Mouse (Mus musculus) embryo, embryonic 11 days (tissue): ENCODE measurements around the gene Osbpl3.
"Not testable (repeated sequence)": the region's sequence is repeated elsewhere in the genome, so short reads cannot be mapped to it uniquely, and the experiment has no call there.

Source experiments
- DNase-seq: peaks from one replicate; pipeline ENCODE4 v3.0.0-alpha.2; 2015

Osbpl3 gene

DNA sequence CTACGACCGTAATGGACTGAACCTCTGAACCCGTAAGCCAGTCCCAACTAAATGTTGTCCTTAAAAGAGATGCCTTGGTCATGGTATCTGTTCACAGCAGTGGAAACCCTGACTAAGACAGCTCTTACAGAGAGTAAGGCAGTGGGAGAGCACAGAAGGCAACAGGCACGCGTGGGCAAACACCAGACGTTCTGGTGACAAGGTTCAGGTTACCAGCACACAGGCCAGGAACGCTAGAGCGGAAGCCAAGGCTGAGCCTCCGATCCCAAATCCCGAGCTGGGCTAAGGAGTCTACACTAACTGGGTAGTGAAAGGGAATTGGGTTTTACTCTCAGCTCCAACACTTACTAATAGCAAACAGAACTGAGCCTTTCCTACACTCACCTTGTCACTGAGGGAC, 3.8 kb downstream of the Osbpl3 start:
- no peak for DNase-seq

- DNase-seq = no peak
These were observed 10.4 kb downstream of the Osbpl3 start for GRCm38 (mm10) chr6:50445616-50446015.

- no peak for DNase-seq
These were observed 14.8 kb downstream of the Osbpl3 start for GRCm38 (mm10) chr6:50440966-50441862.

DNA sequence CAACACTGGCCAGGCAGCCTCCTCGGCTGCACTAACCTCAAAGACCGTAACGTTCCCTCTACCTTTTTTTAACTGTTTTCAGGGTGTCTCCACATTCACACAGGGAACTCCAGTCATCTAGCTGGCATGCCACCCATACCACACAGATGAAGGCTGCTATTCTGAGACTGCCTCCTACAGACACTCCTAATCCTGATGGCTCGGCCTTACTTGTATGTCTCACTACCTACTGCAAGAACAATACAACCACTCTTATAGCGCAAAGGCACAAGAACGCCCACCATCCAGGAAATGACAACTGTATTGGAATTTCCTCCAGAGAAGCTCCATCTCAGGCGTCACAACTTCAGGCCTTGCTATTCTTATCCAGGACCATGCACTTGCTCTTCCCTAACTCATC, 15.8 kb downstream of the Osbpl3 start:
- no peak for DNase-seq

DNA sequence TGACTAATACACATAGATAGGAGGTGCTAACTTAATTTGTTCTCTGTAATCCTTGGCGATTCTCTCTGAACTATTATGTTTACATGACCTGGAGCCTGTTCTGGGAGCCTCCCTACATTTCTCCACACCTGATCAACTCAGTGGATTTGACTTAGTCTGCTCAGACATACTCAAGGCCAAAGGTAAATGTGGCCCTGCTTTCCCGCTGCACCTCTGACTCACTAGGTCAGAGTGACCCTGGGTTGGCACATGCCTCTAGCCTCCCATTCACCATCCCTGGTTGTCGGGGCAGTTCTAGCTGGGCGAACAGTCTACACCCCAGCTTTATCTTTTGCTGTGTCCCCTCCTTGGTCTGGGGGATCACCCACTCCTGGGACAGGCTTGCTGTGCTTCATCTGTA, 17.1 kb downstream of the Osbpl3 start:
- DNase-seq = not testable (repeated sequence)

DNA sequence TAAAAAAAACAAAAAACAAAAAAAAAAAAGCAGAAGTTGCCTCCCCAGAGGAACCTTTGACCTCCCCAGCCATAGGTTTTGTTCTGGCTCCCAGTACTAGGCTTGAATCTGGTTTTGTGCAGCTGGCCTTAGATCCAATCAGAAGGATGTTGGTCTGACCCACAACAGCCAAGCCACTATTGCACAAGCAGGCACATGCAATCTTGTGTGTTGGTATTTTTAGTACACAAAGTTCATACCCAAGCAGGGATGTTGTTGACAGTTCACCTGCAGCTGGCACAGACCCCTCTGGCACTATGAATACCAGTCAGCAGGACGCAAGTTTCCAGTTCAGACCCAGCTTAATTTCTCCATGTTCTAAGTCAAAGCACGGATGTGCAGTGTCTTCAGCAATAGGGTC, 18.2 kb downstream of the Osbpl3 start:
- no peak for DNase-seq

DNA sequence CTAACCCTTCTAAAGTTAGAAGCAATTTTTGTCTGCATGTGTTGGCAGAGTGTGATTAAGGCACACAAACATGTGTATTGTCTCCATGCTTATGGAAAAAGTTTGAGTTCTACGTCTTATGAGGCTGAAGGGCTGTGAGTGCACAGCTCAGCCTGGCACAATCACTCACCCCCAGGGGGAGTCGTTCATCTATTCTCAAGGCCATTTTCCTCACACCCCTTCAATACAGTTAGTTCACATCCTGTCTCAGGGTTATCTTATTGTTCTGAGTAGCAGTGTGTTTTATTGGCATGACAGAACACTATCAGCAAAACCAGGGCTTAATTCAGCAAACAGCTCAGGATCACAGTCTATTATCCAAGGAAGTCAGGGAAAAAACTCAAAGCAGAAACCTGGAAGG, 19.3 kb downstream of the Osbpl3 start:
- no peak for DNase-seq

- no peak for DNase-seq
These were observed 23.5 kb downstream of the Osbpl3 start for GRCm38 (mm10) chr6:50432491-50432890.

DNA sequence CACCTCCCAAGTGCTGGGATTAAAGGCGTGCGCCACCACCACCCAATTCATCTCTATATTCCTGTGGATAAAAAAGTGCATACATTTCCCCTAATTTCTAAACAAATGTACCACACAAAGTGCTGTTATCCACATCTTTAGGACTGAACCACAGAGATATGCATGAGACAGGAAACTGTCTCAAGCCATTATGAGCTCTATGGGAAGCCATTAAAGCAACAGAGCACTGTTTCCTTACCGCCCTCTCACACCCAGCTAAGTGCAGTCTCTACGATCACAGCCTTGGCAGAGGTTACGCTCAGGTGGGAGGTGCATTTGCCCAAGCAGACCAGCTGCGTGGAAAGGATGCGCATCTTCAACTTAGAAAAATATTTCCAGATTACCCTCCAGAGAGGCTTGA, 26.7 kb downstream of the Osbpl3 start:
- no peak for DNase-seq

GRCm38 (mm10) chr6:50427051-50427732, 28.8 kb downstream of the Osbpl3 start:
- no peak for DNase-seq

GRCm38 (mm10) chr6:50426571-50426970, 29.4 kb downstream of the Osbpl3 start:
- DNase-seq = no peak

DNA sequence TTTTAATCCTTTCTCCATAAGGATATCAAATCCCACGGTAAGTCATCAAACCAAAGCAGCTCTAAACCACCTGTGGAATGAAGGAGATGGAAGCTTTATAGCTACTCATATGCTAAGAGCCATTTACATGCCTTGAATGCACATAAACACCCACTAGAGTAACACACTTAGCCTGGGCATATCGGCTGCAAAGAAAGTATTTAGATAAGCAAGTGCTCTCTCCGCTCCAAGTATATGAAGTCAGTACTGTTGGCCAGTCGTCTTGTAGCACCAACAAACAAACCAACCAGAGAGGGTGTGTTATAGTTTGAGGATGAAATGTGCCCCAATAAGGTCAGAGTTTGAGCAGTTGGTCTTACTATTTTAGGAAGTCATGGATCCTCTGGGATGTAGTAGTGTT, 31.7 kb downstream of the Osbpl3 start:
- DNase-seq = no peak

- DNase-seq = no peak
These were observed 35.6 kb downstream of the Osbpl3 start for GRCm38 (mm10) chr6:50420413-50420812.

DNA sequence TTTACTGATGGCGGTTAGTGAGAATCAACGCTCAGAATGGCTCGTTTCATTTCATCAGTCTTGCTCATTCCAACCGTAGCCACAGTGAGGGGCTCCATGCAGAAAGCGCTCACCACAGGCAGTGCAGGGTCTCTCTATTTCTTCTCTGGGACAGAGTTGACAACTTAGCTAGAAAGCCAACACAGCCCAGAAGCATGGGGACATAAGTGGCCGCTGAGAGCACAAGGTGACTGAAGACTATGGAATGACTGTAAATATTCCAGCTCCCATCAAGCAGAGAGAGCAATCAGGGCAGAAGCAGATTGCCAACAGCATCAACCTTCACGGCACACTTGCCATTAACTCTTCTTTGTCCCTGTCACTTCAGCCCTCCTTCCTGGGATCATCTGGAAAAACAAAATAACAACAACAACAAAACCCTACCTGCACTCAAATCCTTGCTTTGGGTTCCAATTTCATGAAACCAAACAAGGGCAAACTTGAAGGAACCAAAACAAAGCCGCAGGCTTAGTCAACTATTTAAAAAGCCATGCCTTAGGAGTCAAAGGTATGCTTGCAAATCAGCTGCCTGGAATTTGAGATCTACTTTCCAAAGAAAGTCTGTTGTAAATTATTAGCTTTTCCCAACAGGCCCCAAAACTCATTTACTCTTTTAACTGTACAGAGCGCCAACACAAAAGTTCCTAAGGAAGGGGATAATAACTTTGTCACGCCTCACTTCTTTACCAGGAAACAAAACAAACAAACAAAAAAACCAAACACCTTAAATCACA, 36.3 kb downstream of the Osbpl3 start:
- DNase-seq = no peak

DNA sequence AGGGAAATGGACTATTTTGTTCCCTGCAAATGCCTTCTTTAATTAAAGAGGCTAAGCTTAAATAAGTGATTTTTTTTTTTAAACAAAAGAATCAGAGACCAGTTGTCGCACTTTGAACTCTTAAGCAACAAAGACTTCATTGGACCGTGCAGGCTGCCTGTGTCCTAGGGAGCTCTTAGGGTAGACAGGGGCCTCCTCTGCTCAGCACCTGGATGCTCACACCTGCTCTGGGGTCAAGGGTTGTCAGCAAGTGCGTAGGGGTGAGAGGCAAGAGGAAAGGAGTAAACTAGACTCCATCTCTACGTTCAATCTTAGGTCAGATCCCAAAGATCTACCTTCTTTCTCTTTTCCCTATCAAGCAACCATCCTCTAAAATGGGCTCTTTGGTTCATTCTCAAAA, 37.0 kb downstream of the Osbpl3 start:
- no peak for DNase-seq

GRCm38 (mm10) chr6:50416854-50417253, 39.1 kb downstream of the Osbpl3 start:
- DNase-seq = no peak

GRCm38 (mm10) chr6:50415431-50415830, 40.6 kb downstream of the Osbpl3 start:
- no peak for DNase-seq

GRCm38 (mm10) chr6:50414547-50414946, 41.5 kb downstream of the Osbpl3 start:
- no peak for DNase-seq

DNA sequence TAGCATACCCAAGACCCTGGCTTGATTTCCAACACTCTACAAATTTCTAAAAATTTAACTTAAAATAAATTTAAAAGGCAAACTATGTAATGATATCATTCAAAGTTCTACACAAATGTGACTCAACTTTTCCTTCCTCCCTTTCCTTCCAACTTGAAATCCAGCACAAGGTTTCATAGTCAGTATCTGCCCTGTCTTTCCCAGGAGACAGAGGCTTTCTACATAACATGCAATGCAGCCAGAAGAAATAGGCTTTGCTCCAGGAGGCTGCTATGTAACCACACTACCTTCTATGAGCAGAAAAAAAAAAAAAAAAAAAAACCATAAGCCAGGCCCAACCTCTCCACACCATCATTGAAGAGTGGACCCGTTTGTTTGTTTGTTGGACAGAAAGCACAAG, 42.6 kb downstream of the Osbpl3 start:
- no peak for DNase-seq

DNA sequence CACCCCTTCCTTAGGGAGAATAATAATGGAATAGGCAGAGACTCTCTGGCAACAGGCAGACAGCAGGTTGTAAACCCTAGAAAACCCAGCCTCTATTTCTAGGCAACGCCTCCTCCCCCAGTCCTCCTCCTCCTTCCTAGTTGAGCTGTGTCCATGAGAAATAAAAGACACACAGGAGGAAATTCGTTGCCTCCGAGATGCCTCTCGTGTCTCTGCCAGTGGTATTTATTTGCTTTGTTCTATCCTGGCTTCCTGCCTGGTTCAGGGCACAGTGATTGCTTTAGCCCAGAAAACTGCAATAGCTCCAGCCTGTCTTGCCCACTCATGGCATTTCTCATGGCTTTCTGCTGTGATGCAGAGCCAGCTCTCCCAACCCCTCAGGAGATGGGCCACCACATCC, 43.8 kb downstream of the Osbpl3 start:
- DNase-seq = no peak

DNA sequence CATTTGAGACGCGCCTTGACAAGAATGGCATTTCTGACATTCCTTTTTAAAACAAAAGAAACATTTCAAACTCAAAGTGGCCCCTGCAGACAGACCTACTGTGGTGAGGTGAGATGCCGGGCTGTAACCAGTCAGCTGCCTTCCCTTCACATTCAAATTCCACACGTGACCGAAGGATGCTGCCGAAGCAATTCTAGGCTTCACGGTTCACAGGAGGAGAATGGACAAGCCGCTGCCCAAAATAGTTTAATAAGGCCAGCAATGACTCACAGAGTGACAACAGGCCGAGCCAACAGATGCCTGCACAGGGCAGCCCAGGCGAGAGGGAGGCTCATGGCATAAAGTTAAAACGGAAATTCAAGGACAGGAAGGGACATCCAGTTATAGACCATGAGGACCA, 51.3 kb downstream of the Osbpl3 start:
- peak; percentile 27 for DNase-seq

- peak; percentile 8 for DNase-seq
These were observed 52.5 kb downstream of the Osbpl3 start for GRCm38 (mm10) chr6:50403524-50403923.

- no peak for DNase-seq
These were observed 53.1 kb downstream of the Osbpl3 start for GRCm38 (mm10) chr6:50402872-50403271.

- DNase-seq = no peak
These were observed 55.8 kb downstream of the Osbpl3 start for GRCm38 (mm10) chr6:50400234-50400633.
